Comparison of ENCODE assay signal across 8 mouse cellular contexts in genomic region chr4:82541894-82542510, GRCm38 (mm10).
A peak's percentile ranks its signal among the peaks of the same experiment; 100 is the strongest.
DNase-seq lines count a peak whose midpoint lies in the region; ATAC-seq and TF ChIP-seq lines count a peak whose summit lies in the region.

No protein-coding gene starts in this region.

- peaks cover 20% of the 10 kb centered on the region for H3K27me3 ChIP-seq in ES-Bruce4 (ENCODE audit: control insufficient read depth, insufficient read depth, low read length, poor library complexity, severe bottlenecking)
- peaks cover 73% of the 10 kb centered on the region for H3K27me3 ChIP-seq in forebrain, embryonic 10.5 days (ENCODE audit: poor library complexity, severe bottlenecking)
- H3K27me3 ChIP-seq in liver, postnatal 0 days (ENCODE audit: insufficient read depth, low read length), result 0 out of 2 replicates have a peak, but pooled peaks cover 9% of the 10 kb centered on the region

- no peak overlapping the region for H3K27ac ChIP-seq in ES-Bruce4 (ENCODE audit: insufficient read depth, low read length)
- H3K27ac ChIP-seq in forebrain, embryonic 10.5 days, result no peak overlapping the region; the same call in 1 of the 2 replicates
- H3K27ac ChIP-seq in liver, postnatal 0 days (ENCODE audit: low read depth), result no peak overlapping the region

- TF ChIP-seq CTCF in ES-Bruce4 (IDR thresholded peaks at IDR 0.05; ENCODE audit: low read depth, low read length), result peak; percentile 54
- TF ChIP-seq CTCF in brain, embryonic 14.5 days (IDR thresholded peaks at IDR 0.05; ENCODE audit: borderline replicate concordance, extremely low read depth, insufficient read depth, insufficient read length), result peak; percentile 77; the same call in 1 of the 2 replicates
- peak; percentile 76 for TF ChIP-seq CTCF in liver, postnatal 0 days (IDR thresholded peaks at IDR 0.05; ENCODE audit: low read depth)

- WGBS in forebrain, embryonic 10.5 days, result 31% methylated on average over 7 of the region's 7 CpGs
- whole genome bisulfite sequencing in liver, postnatal 0 days (ENCODE audit: insufficient replicate concordance), result 29% methylated on average over 7 of the region's 7 CpGs

- peaks cover 1% of the 10 kb centered on the region for H3K4me1 ChIP-seq in ES-Bruce4 (ENCODE audit: control insufficient read depth, insufficient read depth, low read length)
- peaks cover 46% of the 10 kb centered on the region for H3K4me1 ChIP-seq in forebrain, embryonic 10.5 days
- H3K4me1 ChIP-seq in liver, postnatal 0 days (ENCODE audit: insufficient read depth), result peaks cover 3% of the 10 kb centered on the region; the same call in 1 of the 2 replicates

- intact Hi-C loops in heart, postnatal 14 days (cut with DNase I), result loop anchor here (2.0 to 10.0 kb wide), 4 partner anchors 475 to 1365 kb away; no protein-coding TSS in a partner anchor

- H3K4me3 ChIP-seq in ES-Bruce4 (ENCODE audit: low read depth, low read length), result no peak overlapping the region
- H3K4me3 ChIP-seq in forebrain, embryonic 10.5 days, result no peak overlapping the region
- no peak overlapping the region for H3K4me3 ChIP-seq in liver, postnatal 0 days (ENCODE audit: low read depth, low read length)

- H3K36me3 ChIP-seq in ES-Bruce4 (ENCODE audit: control insufficient read depth, insufficient read depth, low read length, poor library complexity, severe bottlenecking), result no peaks in the 10 kb centered on the region
- no peaks in the 10 kb centered on the region for H3K36me3 ChIP-seq in forebrain, embryonic 10.5 days (replicated peaks)
- no peaks in the 10 kb centered on the region for H3K36me3 ChIP-seq in liver, postnatal 0 days (replicated peaks; ENCODE audit: insufficient read depth, low read length)

- H3K9ac ChIP-seq in ES-Bruce4 (ENCODE audit: low read depth, poor library complexity, severe bottlenecking), result no peak overlapping the region
- H3K9ac ChIP-seq in liver, postnatal 0 days (replicated peaks), result no peak overlapping the region

- no peak overlapping the region for H3K4me2 ChIP-seq in liver, postnatal 0 days (ENCODE audit: low read depth, low read length)

- DNase-seq in brain, embryonic 14.5 days (ENCODE audit: low read depth), result peak; percentile 95
- DNase-seq in forebrain, embryonic 10.5 days (ENCODE audit: extremely low spot score, low spot score), result peak; percentile 65
- peak; percentile 75 to 88 for DNase-seq in heart, postnatal 14 days
- DNase-seq in kidney, postnatal 36 days, result peak; percentile 90 to 94
- DNase-seq in liver, postnatal 0 days, result peak; percentile 44
- DNase-seq in retina, adult 2 months (ENCODE audit: low read depth, low spot score), result peak; percentile 53
- DNase-seq in T-cell, adult 2 months (ENCODE audit: low spot score), result no peak

- ATAC-seq in liver, postnatal 0 days, result 0 out of 2 replicates have a peak, but pooled peaks have one; percentile 31

- H3K9me3 ChIP-seq in ES-Bruce4 (replicated peaks; ENCODE audit: control insufficient read depth, insufficient read depth, low read length, poor library complexity, severe bottlenecking), result no peaks in the 10 kb centered on the region
- no peaks in the 10 kb centered on the region for H3K9me3 ChIP-seq in forebrain, embryonic 10.5 days
- no peaks in the 10 kb centered on the region for H3K9me3 ChIP-seq in liver, postnatal 0 days (ENCODE audit: low read length)

- TF ChIP-seq POLR2A in ES-Bruce4 (IDR thresholded peaks at IDR 0.05; ENCODE audit: insufficient read depth, low read length), result no peak
- TF ChIP-seq POLR2A in brain, embryonic 14.5 days (IDR thresholded peaks at IDR 0.05; ENCODE audit: borderline replicate concordance, extremely low read depth, insufficient read depth, insufficient read length, poor library complexity, severe bottlenecking), result no peak

- no peak for TF ChIP-seq EP300 in ES-Bruce4 (IDR thresholded peaks at IDR 0.05; ENCODE audit: insufficient read depth, low read depth, low read length)
- no peak for TF ChIP-seq EP300 in liver, postnatal 0 days (IDR thresholded peaks at IDR 0.05; ENCODE audit: low read depth)
